Mouse (Mus musculus) kidney, adult 18-20 months (tissue): ENCODE measurements at regions not wholly inside any gene's neighbourhood (a gene's known extent, or its start where the extent isn't known, plus 50 kb on each side); places are given as distances from the start of the nearest gene placed in this dataset.
"Not testable (repeated sequence)": the region's sequence is repeated elsewhere in the genome, so short reads cannot be mapped to it uniquely, and the experiment has no call there.

Experiments used
- DNase-seq: peaks from one replicate; pipeline ENCODE4 v3.0.0; 2021

- DNase-seq, result no peak
Measured at GRCm38 (mm10) chr6:6384971-6385370, 168.0 kb upstream of the Slc25a13 start.

DNA sequence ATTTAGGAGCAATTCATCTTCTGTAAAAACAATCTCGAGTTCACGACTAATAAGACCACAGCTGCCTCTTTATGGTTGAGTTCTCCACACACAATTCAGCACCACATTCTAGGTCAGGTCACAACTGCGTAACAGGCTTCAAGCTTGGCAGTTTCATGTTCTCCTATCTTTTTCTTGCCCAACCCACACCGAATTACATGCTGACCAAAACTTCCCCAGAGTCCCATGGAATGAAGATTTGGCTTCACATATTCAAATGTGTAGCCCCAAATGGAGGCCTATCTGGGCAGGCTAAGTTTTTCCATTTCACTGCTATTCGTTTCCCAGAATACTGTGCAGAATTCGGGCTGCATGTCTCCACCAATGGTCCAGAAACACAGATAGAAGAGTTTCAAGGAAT, 167.5 kb upstream of the Slc25a13 start:
- DNase-seq, result no peak

DNA sequence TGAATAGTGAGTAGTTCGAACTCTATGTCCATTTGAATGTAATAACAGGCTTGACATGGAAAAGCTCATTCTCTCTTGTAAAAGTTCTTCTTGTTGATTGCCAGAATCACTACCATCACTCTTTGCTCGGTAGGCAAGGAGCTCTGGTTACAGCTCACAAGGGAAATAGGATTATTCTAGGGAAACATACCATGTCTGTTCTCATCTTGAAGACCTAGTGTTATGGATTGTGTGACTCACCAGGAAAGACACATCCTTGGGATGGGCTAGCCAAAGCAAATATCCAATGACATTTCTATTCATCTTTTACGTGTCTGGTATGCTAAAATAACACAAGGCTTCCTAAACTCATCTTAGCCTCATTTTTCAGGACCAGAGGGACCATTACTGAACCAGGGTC, 155.4 kb upstream of the Slc25a13 start:
- no peak for DNase-seq

DNA sequence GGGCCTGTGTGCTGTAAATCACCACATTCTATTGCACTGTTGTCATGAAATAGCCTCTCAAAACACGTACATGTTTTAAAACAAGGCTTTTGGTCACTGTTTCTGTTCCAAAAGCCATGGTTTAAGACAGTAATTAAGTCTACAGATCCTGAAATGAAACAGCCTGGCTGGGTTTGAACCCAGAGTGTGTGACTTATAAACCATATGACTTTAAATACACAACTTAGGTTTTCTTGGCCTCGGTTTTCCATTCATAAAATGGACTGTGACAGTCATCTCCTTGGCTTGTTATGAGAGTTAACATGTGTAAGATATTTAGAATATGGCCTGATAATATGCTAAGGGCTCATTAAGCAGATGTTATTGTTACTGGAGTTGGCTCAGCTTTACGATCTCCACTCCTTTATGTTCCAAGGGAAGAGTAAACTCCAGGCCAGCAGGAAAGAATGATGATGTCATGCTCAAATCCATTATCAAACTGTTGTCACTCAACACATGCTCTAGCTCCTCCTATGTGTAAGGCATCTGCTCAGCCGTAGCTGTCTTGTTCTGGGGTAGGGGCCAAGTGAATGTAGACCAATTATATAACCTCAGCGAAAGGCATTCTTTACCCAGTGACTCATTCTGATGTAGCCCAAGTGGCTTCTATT, 154.6 kb upstream of the Slc25a13 start:
- DNase-seq, result no peak

DNA sequence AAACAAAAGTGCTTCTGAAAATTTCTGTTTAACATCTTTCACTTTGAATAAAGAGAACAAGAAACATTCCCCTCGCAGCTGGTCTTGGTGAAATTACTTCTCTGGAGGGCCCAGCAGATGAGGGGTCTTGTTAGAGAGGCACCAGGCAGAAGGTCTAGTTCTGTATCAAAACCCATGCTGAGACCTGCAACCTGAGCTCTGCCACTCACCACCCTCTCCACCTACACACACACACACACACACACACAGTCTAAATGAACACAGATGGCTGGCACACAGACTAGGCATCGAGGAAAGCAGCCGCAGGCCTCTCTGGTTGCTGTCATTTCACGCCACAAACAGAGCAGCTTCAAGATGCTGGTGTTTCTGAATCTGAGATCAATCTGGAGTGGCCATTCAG, 147.1 kb upstream of the Slc25a13 start:
- no peak for DNase-seq

DNA sequence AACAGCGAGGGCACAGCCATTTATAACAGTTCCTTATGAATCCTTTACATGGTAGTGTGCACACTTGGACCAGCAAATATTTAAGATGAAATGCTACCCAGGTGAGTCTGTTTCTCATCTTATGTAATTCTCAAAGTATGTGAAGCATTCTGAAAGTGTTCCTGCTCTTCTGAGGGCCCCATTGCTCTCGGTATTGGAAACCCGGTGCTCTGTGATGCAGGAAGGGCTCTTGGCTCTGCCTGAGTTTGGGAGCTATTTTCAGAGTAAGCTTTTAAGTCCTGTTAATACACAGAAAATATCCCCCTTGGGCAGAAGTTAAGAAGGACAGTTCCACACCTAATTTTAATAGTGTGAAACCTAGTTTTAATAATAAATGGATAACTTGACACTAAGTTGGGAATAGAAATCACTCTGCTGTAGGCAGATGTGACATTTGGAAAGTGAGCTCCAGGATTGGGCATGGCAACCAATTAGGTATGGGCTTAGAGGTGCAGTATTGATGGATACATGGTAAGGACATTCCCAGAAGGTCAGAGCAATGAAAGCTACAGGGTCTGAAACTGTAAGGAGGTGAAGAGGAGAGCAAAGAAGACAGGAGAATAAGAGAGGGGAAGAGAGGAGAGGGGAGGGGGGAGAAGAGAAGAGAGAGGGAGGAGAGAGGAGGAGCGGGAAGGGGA, 145.8 kb upstream of the Slc25a13 start:
- no peak for DNase-seq

DNA sequence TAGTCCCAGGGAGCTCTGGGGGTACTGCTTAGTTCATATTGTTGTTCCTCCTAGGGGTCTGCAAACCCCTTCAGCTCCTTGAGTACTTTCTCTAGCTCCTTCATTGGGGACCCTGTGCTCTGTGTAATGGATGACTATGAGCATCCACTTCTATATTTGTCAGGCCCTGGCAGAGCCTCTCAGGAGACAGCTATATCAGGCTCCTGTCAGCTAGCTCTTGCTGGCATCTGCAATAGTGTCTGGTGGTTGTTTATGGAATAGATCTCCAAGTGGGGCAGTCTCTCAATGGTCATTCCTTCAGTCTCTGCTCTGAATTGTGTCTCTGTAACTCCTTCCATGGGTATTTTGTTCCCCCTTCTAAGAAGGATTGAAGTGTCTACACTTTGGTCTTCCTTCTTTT, 144.2 kb upstream of the Slc25a13 start:
- not testable (repeated sequence) for DNase-seq

DNA sequence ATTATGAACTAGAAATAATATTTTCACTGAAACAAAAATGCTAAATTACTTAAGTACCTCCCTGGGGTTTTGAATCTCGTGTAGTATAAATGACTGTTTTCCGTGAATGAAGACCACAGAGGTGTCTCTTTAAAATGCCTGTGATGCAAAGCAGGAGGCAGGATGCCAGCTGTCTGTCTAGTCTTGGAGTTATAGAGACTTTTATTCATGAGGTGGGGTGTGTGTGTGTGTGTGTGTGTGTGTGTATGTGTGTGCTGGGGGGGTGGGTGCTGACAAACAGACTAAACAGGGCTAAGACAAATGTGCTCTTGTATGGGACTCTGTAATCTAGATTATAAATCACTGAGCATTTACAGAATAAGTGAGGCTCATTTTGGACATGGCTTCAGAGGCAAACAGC, 140.5 kb upstream of the Slc25a13 start:
- no peak for DNase-seq

DNA sequence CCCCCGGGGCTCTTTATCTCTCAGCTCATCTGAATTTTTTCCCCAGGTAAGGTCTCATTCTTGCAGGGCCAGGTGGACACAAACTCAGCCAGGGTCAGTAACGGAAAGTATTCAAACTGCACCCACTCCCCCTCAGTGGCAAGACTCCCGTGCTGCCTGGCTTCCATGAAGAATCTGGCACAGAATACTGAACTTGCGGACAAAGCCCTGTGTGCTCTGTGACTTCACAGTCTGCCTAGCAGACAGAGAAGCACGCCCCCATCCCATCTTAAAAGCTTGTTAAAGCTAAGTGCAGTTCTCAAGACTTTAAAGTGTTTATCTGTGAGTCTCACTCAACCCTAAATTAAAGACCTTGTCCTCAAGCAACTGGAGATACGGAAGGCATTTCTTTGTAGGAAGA, 140.0 kb upstream of the Slc25a13 start:
- DNase-seq, result no peak

DNA sequence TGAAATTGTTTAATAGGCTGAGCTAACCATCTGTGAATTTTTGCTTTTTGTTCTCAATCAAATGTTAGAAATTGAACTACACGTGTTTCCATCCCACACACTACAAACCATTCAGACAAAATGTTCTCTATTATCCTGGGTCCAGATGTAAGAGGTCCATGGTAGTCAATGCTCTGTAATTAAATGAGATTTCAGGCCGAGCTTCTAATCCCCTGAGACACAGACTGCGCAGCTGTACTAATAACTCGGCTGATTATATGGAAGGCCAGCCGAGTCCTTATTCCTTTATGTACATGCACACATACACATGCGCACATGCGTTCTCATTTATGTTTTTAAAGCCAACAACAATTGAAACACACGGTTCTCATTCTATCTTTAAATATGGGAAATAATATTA, 118.3 kb upstream of the Slc25a13 start:
- no peak for DNase-seq

DNA sequence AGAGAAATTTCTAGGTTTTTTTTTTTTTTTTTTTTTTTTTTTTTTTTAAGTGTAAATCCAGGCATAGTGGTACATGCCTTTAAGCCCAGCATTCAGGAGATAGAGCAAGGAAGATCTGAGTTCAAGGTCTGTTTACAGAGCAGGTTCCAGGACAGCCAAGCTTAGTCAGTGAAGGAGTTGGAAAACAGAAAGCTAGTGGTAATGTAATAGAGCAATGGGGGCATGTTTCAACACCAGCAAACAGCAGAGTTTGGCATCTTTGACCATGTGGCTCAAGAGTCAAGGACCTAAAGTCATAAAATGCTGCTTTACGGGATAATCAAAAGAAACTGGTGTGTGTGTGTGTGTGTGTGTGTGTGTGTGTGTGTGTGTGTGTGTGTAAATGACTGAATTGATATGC, 113.3 kb upstream of the Slc25a13 start:
- no peak for DNase-seq

DNA sequence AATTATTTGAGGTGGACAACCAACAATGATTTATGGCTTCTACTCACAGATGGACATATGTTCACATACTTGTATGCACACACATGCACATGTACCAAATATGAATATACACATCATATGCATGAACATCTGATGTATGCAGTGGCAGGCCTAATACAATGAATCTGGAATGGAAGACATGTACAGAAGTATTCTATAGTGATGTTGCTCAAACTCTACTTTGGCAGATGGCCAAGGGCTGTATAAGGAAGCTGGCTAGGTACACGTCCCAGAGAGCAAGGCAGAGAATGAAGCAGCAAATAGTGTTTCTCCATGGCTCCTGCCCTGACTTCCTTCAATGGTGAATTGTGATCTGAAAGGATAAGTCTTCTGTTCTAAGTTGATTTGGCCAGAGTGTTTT, 108.5 kb upstream of the Slc25a13 start:
- DNase-seq, result no peak

- DNase-seq, result no peak
Measured at GRCm38 (mm10) chr6:6316725-6317124, 99.8 kb upstream of the Slc25a13 start.

DNA sequence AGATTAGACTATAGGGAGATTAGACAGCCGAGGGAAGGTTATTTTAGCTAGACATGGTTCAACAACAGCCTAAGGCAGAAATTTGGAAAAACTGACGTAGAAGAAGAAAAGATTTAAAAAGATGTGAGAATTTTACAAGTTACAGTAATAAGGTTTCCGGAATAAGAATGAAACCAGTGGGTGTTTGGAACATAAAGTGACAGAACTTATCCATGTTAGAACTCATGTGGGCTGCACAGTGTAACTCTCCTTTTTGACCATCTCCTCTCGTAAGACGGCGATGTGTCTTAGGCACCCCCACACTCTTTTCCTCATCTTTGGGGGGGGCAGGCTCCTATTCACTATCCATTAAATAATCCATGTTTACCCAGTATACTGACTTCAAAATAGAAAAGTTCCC, 96.2 kb upstream of the Slc25a13 start:
- DNase-seq, result no peak

DNA sequence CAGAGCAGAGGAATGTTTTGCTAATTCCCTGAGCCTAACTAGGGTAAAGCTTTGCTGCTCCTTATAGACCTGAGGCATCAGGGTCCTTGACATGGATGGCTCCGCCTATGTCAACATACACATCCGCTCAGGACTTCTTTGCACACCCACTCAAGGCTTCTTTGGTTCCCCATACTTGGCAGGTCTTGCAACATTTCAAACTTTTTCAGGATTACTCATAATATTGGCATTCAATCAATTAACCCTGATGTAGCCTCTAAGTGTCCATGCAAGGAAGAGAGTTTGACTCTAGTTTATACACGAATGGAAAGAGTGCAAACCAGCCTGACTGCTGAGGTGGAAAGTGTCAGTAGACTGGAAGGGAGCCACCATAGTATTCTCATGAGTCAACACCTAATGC, 93.2 kb upstream of the Slc25a13 start:
- DNase-seq, result no peak

- DNase-seq, result no peak
Measured at GRCm38 (mm10) chr6:6307618-6308017, 90.6 kb upstream of the Slc25a13 start.

GRCm38 (mm10) chr6:6303767-6304166, 86.8 kb upstream of the Slc25a13 start:
- no peak for DNase-seq

DNA sequence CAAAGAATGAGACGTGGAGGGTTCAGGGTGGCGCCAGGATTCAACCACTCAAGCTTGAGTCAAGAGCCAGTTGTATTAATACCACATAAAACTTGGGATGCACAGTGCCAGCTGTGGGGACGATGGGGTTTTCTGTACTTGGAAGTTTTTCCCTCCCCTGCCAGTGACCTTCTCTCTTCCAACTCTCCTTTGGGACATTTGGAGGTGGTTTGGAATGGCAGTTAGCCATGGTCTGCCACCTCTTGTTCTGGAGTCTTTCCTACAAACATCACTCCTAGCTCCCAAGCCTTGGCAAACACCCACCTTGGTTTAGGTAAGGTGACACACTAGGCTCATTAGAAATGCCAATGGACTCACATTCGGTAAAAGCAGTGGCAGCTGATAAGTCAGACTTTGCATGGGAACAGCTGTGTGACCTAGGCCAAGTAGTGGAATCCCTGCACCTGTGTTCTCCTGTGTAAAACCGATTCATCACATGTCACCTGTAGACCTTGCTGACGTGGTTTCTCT, 84.1 kb upstream of the Slc25a13 start:
- DNase-seq, result no peak

DNA sequence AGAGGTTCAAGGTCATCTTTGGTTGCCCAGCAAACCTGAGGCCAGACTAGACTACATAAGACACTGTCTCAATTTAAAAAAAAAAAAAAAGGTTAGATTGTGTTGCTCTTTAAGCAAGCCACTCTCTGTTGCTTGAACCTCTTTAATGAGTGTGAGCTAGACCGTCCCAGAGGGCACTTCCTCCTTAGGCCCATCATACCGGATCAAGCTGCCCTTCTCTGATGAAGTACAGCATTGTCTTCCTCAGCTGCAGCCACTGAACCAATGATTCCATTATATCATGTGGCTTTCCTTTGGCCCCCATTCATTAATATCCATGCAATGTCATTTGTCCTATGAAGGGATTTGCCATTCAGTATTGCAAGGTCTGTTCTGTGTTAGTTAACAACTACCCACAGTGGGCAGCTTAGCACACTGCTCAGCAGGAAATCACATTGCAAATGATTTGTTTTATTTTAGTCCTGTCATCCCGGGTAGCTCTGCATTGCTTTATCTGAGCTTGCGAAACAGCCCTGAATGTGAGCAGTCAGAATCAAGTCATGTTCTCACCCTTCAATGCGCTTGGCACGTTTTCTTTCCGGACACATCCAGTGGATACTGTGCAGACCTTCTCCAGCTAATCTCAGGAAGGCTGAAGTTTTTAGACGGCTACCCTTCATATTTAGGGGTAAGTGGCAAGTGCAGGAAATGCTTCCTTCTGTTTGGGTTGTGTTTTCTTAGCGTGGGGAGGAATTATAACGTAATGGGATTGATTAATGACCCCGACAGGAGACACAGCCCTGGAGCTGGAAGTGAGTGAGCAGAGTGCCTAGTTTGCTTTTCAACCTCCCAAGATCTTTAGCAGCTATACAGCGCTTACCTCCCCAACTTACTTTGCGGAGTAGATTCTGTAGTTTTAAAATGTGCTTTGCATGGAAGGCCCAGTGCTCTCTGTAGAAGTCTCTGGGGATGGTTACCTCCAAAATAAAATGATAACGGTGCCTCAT, 82.2 kb upstream of the Slc25a13 start:
- DNase-seq, result no peak

GRCm38 (mm10) chr6:6295551-6295950, 78.6 kb upstream of the Slc25a13 start:
- not testable (repeated sequence) for DNase-seq

DNA sequence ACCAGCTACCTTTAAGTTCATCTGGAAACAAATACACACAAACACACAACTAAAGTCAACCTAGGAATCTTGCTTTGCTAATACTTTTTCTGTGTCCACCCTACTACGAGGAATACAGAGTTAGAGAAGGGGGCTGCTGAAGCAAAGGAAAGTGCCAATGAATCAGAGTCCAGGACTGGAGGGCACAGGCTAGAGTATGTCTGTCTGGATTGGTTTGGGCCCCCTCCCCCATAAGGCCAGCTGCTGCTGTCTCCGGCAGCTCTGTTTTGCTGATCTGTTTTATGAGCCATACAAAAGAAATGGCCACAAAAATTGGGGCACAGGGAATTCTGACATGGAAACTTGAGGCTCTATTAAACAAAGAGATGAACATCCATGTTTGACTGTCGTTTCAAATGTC, 74.8 kb upstream of the Slc25a13 start:
- no peak for DNase-seq

DNA sequence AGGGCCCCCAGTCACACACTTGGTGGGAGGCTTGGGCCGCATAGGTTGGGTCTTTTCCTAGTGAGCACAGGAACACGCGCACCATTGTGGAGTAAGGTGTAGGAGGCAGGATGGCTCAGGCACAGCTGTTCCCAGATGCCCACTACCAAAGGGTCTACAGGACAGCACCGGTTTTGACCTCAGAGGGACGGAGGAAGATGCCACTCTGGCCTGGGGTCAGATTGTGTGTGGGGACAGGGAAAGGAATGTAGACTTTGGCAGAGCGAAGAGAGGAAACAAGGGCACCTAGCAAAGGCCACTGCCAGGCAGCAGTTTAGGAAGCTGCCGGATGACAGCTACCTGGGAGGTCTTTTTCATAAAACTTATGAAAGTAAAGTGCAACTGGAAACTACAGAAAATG, 73.5 kb upstream of the Slc25a13 start:
- no peak for DNase-seq

DNA sequence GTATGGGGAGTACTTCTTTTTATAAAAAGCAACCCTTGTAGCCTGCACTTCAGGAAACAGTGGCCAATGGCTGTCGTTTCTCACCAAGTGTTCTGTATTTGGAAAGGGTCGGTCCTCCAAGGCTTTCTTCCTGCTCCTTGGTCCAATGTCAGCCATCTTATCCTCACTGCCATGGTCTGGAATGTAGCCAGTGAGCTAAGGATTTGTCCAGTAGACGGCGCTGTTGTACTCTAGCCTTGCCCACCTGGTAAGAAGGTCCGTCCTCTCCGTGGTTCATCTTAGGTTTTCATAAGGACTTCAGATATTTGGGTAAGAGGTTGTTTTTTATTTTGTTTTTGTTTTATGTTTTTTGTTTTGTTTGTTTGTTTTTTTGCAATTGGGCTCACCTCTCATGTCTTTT, 72.8 kb upstream of the Slc25a13 start:
- DNase-seq, result peak; percentile 50
